ENCODE assay signal across 8 mouse cellular contexts in the genomic region with DNA sequence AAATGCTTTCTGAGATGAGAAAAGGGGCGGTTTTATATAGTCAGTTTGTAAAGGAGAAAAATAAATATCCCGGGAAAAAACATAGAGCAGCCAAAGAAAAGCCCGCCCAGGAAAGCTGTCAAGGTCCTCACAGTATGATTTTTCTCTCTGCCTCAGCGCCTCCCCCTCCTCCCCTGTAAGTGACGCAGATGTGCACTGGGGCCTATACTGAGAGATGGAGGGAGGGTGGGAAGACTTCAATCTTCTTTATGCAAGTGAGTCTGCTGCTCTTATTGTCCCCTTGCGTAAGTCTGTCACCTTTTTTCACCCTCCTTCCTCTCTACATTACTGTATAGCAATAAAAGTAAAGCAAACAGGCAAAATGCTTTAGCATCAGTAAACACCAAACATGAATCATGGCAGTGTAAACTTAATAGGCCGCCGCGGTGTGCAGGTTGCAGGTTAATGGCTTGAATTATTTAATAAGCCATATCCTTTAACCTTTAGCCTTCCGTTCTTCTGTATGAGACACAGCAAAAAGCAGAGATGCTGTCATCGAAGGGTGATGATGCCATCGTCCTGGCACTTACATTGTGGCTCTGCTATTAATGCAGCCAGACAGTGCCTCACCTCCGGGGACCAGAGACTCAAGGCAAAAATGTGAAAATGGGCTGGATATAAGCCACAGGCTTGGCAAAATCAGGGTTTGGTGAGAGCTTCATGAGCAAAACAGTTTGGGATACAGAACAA. TPM values are rescaled to one million over a fixed set of nuclear protein-coding genes. Genes with fewer than 3 reads are reported as not detected.
DNase-seq lines count a peak whose midpoint lies in the region; ATAC-seq and TF ChIP-seq lines count a peak whose summit lies in the region.

A gene (minus strand): TSS at position 149 of the 729 bp plus-strand sequence.

- H3K9me3 ChIP-seq in lung, embryonic 14.5 days (ENCODE audit: low read depth, low read length): no peaks in the 10 kb centered on the region

- no peak for TF ChIP-seq CTCF in lung, embryonic 14.5 days (IDR thresholded peaks at IDR 0.05; ENCODE audit: low read depth)
- TF ChIP-seq CTCF in embryonic fibroblast, embryonic 13.5 days (IDR thresholded peaks at IDR 0.05; ENCODE audit: borderline replicate concordance, insufficient read depth, low read length): no peak

- peak within 1 kb of the TSS; percentile 21 for H3K9ac ChIP-seq in lung, embryonic 14.5 days

- ATAC-seq in lung, embryonic 14.5 days (ENCODE audit: insufficient read depth): no peak; the same call in 1 of the 2 replicates
- no peak for ATAC-seq in erythroblast, adult 5-6 weeks (replicated peaks; ENCODE audit: low FRiP score, poor library complexity, severe bottlenecking)

- no peak within 1 kb of the TSS for H3K27ac ChIP-seq in lung, embryonic 14.5 days (ENCODE audit: low read depth)
- no peak within 1 kb of the TSS for H3K27ac ChIP-seq in embryonic fibroblast, embryonic 13.5 days (ENCODE audit: insufficient read depth, low read length)

- peak; percentile 3 for DNase-seq in lung, embryonic 14.5 days
- DNase-seq in lung, postnatal 36 days: no peak
- DNase-seq in left cerebral cortex, postnatal 25 days (ENCODE audit: low spot score in 2 of 2): peak; percentile 29 to 74
- peak; percentile 69 for DNase-seq in retina, postnatal 1 day
- DNase-seq in ovary, postnatal 14 days (ENCODE audit: low spot score): no peak
- DNase-seq in layer of hippocampus, adult 11-12 months (ENCODE audit: low spot score): no peak

- no peaks in the 10 kb centered on the region for H3K36me3 ChIP-seq in lung, embryonic 14.5 days (ENCODE audit: insufficient read depth)

- 45% methylated on average over 13 of the region's 13 CpGs for WGBS in lung, embryonic 14.5 days

- peak within 1 kb of the TSS; percentile 33 for H3K4me3 ChIP-seq in lung, embryonic 14.5 days (ENCODE audit: low read depth, low read length)
- peak within 1 kb of the TSS; percentile 52 for H3K4me3 ChIP-seq in embryonic fibroblast, embryonic 13.5 days (ENCODE audit: insufficient read depth, low read length)

- peak within 1 kb of the TSS; percentile 68 for H3K4me2 ChIP-seq in lung, embryonic 14.5 days

- H3K27me3 ChIP-seq in lung, embryonic 14.5 days (ENCODE audit: insufficient read depth, low read length): peaks cover 17% of the 10 kb centered on the region

- intact Hi-C loops in left cerebral cortex, postnatal 25 days (cut with DNase I): no loop called here

- H3K4me1 ChIP-seq in lung, embryonic 14.5 days (ENCODE audit: insufficient read depth): no peaks in the 10 kb centered on the region
- H3K4me1 ChIP-seq in embryonic fibroblast, embryonic 13.5 days (ENCODE audit: control insufficient read depth, insufficient read depth, low read length): no peaks in the 10 kb centered on the region

- no peak for TF ChIP-seq POLR2A in embryonic fibroblast, embryonic 13.5 days (IDR thresholded peaks at IDR 0.05; ENCODE audit: low read depth, low read length)

RNA-seq across cellular contexts. Expression of the gene that starts here (rescaled TPM):
- not detected in 2 replicates for polyA plus RNA-seq in lung, embryonic 14.5 days (2014; fragmentation: Nextera tagmentation; extraction: Ambion mirVana)
- not detected in 2 replicates for polyA plus RNA-seq in embryonic fibroblast, embryonic 13.5 days (2011; ENCODE audit: insufficient read length, low read depth, missing spikeins)
- 1 to 10 TPM; 2.4 to 2.9 TPM for total RNA-seq in left cerebral cortex, postnatal 25 days (2021)
- total RNA-seq in erythroblast, adult 5-6 weeks (2015; ENCODE audit: low replicate concordance): not detected in 2 replicates
- not detected in 2 replicates for total RNA-seq in erythroblast, adult 5-6 weeks (2017; ENCODE audit: low replicate concordance)

Comparison
In these comparisons a context has a peak if more than half of its experiments do, and no peak if none do; other contexts are left out.
1. Peak in DNase-seq, H3K4me3 ChIP-seq, H3K9ac ChIP-seq and H3K4me2 ChIP-seq in lung, embryonic 14.5 days; RNA of the gene not detected or under 1 TPM.
2. DNase-seq: peak in left cerebral cortex, postnatal 25 days (2 of 2) and retina, postnatal 1 day (single experiment); none in lung, postnatal 36 days (single experiment), ovary, postnatal 14 days (single experiment) and layer of hippocampus, adult 11-12 months (single experiment).